Mouse (Mus musculus): ENCODE data around the gene Selplg. TPM values are rescaled to one million over a fixed set of nuclear protein-coding genes. Genes with fewer than 3 reads are reported as not detected.
"Not testable (repeated sequence)": the region's sequence is repeated elsewhere in the genome, so short reads cannot be mapped to it uniquely, and the experiment has no call there.

Selplg gene
- polyA plus RNA-seq, 1 experiment: 20.5 TPM

DNA sequence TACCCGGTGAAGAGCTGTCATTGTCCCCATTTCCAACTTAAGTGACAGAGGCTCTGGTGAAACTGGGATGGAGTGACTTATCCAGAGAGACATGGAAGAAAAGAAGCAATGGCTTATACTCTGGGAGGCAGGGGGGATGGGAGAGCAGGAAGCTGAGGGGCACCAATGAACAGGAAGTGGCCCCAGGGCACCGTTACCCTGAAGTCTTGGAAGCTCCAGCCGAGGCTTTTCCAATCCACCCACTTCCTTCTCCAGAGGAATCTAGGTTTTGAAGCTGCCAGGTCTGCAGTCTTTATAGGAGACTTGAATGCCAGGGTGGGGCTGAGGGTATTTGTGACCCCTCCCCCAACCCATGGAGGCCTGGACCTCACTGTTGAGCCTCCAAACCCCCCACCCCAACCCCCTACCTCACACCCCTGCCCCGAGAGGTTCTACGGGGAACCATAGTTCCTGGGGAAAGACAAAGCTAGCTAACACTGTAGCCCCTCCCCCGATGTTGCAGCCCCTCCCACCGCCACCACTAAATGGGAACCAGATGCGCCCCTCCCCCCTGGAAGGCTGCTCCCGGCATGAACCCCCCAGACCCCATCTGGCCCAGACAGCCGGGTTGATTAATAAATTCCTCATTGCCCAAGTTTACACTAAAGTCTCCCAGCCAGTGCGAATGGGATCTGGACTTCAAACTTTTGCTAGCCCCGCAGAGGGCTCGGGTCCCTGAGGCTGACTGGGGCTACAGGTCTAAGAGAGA, 35.9 kb downstream of the Selplg start:
- H3K4me3 ChIP-seq (ENCODE audit: insufficient read depth, low read depth, low read length): no peak overlapping the region
- no peak for DNase-seq
- 10% methylated on average over 13 of the region's 13 CpGs for WGBS

DNA sequence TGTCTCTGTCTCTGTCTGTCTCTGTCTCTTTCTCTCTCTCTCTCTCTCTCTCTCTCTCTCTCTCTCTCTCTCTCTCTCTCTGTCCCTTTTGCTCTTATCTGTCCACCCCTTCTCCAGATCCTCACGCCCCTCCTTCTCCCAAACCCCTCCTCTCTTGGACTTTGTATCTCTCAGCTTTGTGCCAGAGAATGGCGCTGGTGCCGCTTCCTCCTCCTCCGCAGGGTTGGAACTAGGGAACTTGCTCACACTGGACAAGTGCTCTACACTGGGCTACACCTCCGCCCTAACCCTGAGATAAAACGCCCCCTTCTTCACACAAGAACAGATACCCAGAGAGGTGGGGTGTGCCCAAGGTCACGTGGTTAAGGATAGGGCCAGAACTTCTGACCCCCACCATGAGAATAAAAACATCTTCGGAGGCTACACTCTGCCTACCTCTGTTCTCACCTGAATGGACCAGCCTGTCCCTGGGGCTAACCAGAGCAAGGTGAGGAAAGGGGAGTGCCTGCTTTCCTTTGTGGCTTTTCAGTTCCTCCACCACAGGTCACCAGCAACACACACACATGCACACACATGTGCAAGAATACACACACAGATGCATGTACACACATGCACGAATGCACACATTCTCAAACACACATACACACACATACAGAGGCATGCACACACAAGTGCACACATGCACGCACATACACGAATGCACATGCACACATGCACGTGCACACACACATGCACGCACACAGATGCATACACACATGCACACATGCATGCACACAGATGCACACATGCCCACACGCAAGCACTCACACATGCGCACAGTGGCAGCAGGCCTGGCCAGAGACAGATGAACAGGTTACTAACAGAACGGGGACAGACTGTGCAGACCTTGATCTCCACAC, 41.0 kb downstream of the Selplg start:
- peak; percentile 49 for DNase-seq
- Histone ChIP-seq H3K36me3 (ENCODE audit: control insufficient read depth, insufficient read depth, low read length) (no peaks in the 10 kb centered on the region), H3K27me3 (replicated peaks; ENCODE audit: control insufficient read depth, insufficient read depth, low read length) (no peaks in the 10 kb centered on the region), H3K4me3 (ENCODE audit: insufficient read depth, low read depth, low read length) (no peak overlapping the region), H3K27ac (ENCODE audit: insufficient read depth, low read depth, low read length) (no peak overlapping the region), H3K4me1 (ENCODE audit: control insufficient read depth, insufficient read depth, low read length) (0 out of 2 replicates have a peak, but pooled peaks cover 3% of the 10 kb centered on the region)
- TF ChIP-seq POLR2A (IDR thresholded peaks at IDR 0.05; ENCODE audit: low read depth, low read length) (no peak), CTCF (conservative IDR thresholded peaks at IDR 0.05; ENCODE audit: insufficient read depth, insufficient read length, low read depth, low read length) (no peak)
- WGBS: 62% methylated on average over 16 of the region's 16 CpGs

More for the DNA sequence above, 35.9 kb downstream of the Selplg start:
- no peak overlapping the region for H3K27ac ChIP-seq (ENCODE audit: insufficient read depth, low read depth, low read length)
- no peaks in the 10 kb centered on the region for H3K27me3 ChIP-seq (replicated peaks; ENCODE audit: control insufficient read depth, insufficient read depth, low read length)
- no peaks in the 10 kb centered on the region for H3K4me1 ChIP-seq (ENCODE audit: control insufficient read depth, insufficient read depth, low read length)
- TF ChIP-seq POLR2A (IDR thresholded peaks at IDR 0.05; ENCODE audit: low read depth, low read length) (no peak), CTCF (conservative IDR thresholded peaks at IDR 0.05; ENCODE audit: insufficient read depth, insufficient read length, low read depth, low read length) (no peak)
- no peaks in the 10 kb centered on the region for H3K36me3 ChIP-seq (ENCODE audit: control insufficient read depth, insufficient read depth, low read length)

- Histone ChIP-seq H3K27me3 (replicated peaks; ENCODE audit: control insufficient read depth, insufficient read depth, low read length) (no peaks in the 10 kb centered on the region), H3K36me3 (ENCODE audit: control insufficient read depth, insufficient read depth, low read length) (no peaks in the 10 kb centered on the region), H3K4me1 (ENCODE audit: control insufficient read depth, insufficient read depth, low read length) (0 out of 2 replicates have a peak, but pooled peaks cover 3% of the 10 kb centered on the region), H3K27ac (ENCODE audit: insufficient read depth, low read depth, low read length) (peak overlapping the region; percentile 14; the same call in 1 of the 2 replicates), H3K4me3 (ENCODE audit: insufficient read depth, low read depth, low read length) (no peak overlapping the region)
- TF ChIP-seq POLR2A (IDR thresholded peaks at IDR 0.05; ENCODE audit: low read depth, low read length) (no peak), CTCF (conservative IDR thresholded peaks at IDR 0.05; ENCODE audit: insufficient read depth, insufficient read length, low read depth, low read length) (no peak)
- 32% methylated on average over 11 of the region's 11 CpGs for WGBS
- peak; percentile 75 for DNase-seq
Observed at GRCm38 (mm10) chr5:113790453-113791196, 41.8 kb downstream of the Selplg start.

GRCm38 (mm10) chr5:113789075-113789788, 43.2 kb downstream of the Selplg start:
- DNase-seq: peak; percentile 72
- 0 out of 2 replicates have a peak overlapping the region, but pooled peaks have one; percentile 19 for H3K27ac ChIP-seq (ENCODE audit: insufficient read depth, low read depth, low read length)
- H3K4me3 ChIP-seq (ENCODE audit: insufficient read depth, low read depth, low read length): no peak overlapping the region
- H3K27me3 ChIP-seq (replicated peaks; ENCODE audit: control insufficient read depth, insufficient read depth, low read length): no peaks in the 10 kb centered on the region
- H3K4me1 ChIP-seq (ENCODE audit: control insufficient read depth, insufficient read depth, low read length): 0 out of 2 replicates have a peak, but pooled peaks cover 3% of the 10 kb centered on the region
- WGBS: 45% methylated on average over 7 of the region's 7 CpGs
- no peaks in the 10 kb centered on the region for H3K36me3 ChIP-seq (ENCODE audit: control insufficient read depth, insufficient read depth, low read length)
- TF ChIP-seq CTCF (conservative IDR thresholded peaks at IDR 0.05; ENCODE audit: insufficient read depth, insufficient read length, low read depth, low read length) (no peak), POLR2A (IDR thresholded peaks at IDR 0.05; ENCODE audit: low read depth, low read length) (no peak)

DNA sequence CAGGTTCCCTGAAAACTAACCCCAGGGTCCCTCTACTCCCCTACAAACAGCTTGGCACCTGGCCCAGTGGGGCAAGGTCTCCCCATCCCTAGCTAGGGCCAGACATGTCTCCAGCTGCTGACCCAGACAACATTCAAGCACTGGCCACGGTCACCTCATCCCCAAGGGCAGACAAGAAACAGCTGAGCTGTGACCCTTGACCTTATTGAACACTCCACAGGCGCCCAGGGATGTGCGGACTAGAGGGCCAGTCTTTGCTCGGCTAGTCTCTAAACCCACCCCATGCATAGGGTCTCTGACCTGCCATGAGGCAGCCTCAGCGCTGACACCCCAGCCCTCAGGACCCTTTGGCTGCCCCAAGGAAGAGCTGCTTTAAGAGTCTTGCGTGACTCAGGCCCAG, 43.8 kb downstream of the Selplg start:
- H3K4me3 ChIP-seq (ENCODE audit: insufficient read depth, low read depth, low read length): no peak overlapping the region
- no peaks in the 10 kb centered on the region for H3K27me3 ChIP-seq (replicated peaks; ENCODE audit: control insufficient read depth, insufficient read depth, low read length)
- TF ChIP-seq POLR2A (IDR thresholded peaks at IDR 0.05; ENCODE audit: low read depth, low read length) (no peak), CTCF (conservative IDR thresholded peaks at IDR 0.05; ENCODE audit: insufficient read depth, insufficient read length, low read depth, low read length) (no peak)
- DNase-seq: peak; percentile 44
- 42% methylated on average over 6 of the region's 6 CpGs for WGBS
- H3K4me1 ChIP-seq (ENCODE audit: control insufficient read depth, insufficient read depth, low read length): 0 out of 2 replicates have a peak, but pooled peaks cover 3% of the 10 kb centered on the region
- 0 out of 2 replicates have a peak overlapping the region, but pooled peaks have one; percentile 19 for H3K27ac ChIP-seq (ENCODE audit: insufficient read depth, low read depth, low read length)
- H3K36me3 ChIP-seq (ENCODE audit: control insufficient read depth, insufficient read depth, low read length): no peaks in the 10 kb centered on the region

DNA sequence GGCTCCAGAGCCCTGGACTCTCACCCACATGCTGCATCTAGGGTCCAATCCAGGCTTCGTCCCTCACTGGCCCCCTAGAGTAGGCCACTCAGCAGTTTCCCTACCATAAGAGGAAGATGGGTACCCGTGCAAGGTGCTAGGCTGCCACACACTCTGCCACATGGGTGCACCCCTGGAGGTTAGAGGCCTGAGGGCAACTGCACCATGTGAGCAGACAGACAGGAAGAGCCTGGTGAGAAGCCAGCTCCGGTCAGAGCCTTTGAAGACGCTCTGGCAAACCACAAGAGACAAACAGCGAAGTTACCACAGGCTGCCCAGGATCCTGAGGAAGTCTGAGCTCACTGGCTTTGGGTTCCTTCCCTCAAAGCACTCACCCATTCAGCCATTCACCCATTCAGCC, 45.5 kb downstream of the Selplg start:
- Histone ChIP-seq H3K27ac (ENCODE audit: insufficient read depth, low read depth, low read length) (no peak overlapping the region), H3K36me3 (ENCODE audit: control insufficient read depth, insufficient read depth, low read length) (no peaks in the 10 kb centered on the region), H3K27me3 (replicated peaks; ENCODE audit: control insufficient read depth, insufficient read depth, low read length) (no peaks in the 10 kb centered on the region), H3K4me3 (ENCODE audit: insufficient read depth, low read depth, low read length) (no peak overlapping the region), H3K4me1 (ENCODE audit: control insufficient read depth, insufficient read depth, low read length) (0 out of 2 replicates have a peak, but pooled peaks cover 3% of the 10 kb centered on the region)
- 71% methylated on average over 5 of the region's 5 CpGs for WGBS
- TF ChIP-seq CTCF (conservative IDR thresholded peaks at IDR 0.05; ENCODE audit: insufficient read depth, insufficient read length, low read depth, low read length) (no peak), POLR2A (IDR thresholded peaks at IDR 0.05; ENCODE audit: low read depth, low read length) (no peak)
- no peak for DNase-seq

DNA sequence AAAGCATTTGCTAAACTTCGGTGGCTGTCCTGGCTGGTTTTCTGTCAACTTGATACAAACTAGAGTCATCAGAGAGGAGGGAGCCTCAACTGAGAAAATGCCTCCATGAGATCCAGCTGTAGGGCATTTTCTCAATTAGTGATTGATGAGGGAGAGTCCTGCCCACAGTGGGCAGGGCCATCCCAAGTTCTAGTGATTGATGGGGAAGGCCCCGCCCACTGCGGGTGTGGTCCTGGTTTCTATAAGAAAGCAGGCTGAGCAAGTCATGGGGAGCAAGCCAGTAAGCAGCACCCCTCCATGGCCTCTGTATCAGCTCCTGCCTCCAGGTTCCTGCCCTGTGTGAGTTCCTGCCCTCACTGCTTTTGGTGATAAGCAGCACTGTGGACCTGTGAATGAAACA, 48.3 kb downstream of the Selplg start:
- not testable (repeated sequence) for DNase-seq; H3K4me3 ChIP-seq (ENCODE audit: insufficient read depth, low read depth, low read length); H3K4me1 ChIP-seq (ENCODE audit: control insufficient read depth, insufficient read depth, low read length); H3K27ac ChIP-seq (ENCODE audit: insufficient read depth, low read depth, low read length); H3K27me3 ChIP-seq (replicated peaks; ENCODE audit: control insufficient read depth, insufficient read depth, low read length); H3K36me3 ChIP-seq (ENCODE audit: control insufficient read depth, insufficient read depth, low read length)
- 57% methylated on average over 3 of the region's 3 CpGs for WGBS

Data from kidney, adult 2 months (tissue).